Comparison of ENCODE assay signal across 11 mouse cellular contexts in genomic region chr6:91371912-91372585, GRCm38 (mm10). TPM values are rescaled to one million over a fixed set of nuclear protein-coding genes. Genes with fewer than 3 reads are reported as not detected.
A peak's percentile ranks its signal among the peaks of the same experiment; 100 is the strongest.
DNase-seq lines count a peak whose midpoint lies in the region; ATAC-seq and TF ChIP-seq lines count a peak whose summit lies in the region.
"Had no signal": no experiment of that assay in that cellular context is flagged by ENCODE, and none has a peak within 500 bp of the region (broad histone marks: within the 10 kb centered on the region; RNA-seq: fewer than 3 reads in every experiment).

No protein-coding gene starts in this region.

- no peak for ATAC-seq in liver, embryonic 12.5 days
- ATAC-seq in hindbrain, postnatal 0 days, result peak; percentile 19; the same call in 1 of the 2 replicates
- no peak for ATAC-seq in granulocyte monocyte progenitor cell, adult 5-6 weeks (replicated peaks; ENCODE audit: poor library complexity, severe bottlenecking)

- peaks cover 9% of the 10 kb centered on the region; the same call in 1 of the 2 replicates for H3K27me3 ChIP-seq in liver, embryonic 12.5 days (replicated peaks)
- H3K27me3 ChIP-seq in hindbrain, postnatal 0 days (ENCODE audit: insufficient read depth, low read length), result no peaks in the 10 kb centered on the region

- TF ChIP-seq CTCF in hindbrain, postnatal 0 days (IDR thresholded peaks at IDR 0.05; ENCODE audit: low read depth), result no peak

- H3K36me3 ChIP-seq in liver, embryonic 12.5 days, result no peaks in the 10 kb centered on the region
- H3K36me3 ChIP-seq in hindbrain, postnatal 0 days (ENCODE audit: insufficient read depth, low read length), result no peaks in the 10 kb centered on the region

- H3K27ac ChIP-seq in liver, embryonic 12.5 days, result no peak overlapping the region
- no peak overlapping the region for H3K27ac ChIP-seq in hindbrain, postnatal 0 days
- H3K27ac ChIP-seq: kidney, postnatal 0 days had no signal

- peak; percentile 67 for DNase-seq in cerebellum, adult 9-10 months
- DNase-seq in cerebellum, postnatal 14 days, result no peak
- peak; percentile 16 for DNase-seq in liver
- peak; percentile 25 for DNase-seq in NIH3T3 (ENCODE audit: low read depth)
- no peak for DNase-seq in hindbrain, postnatal 0 days (ENCODE audit: low spot score)
- no peak for DNase-seq in thymus, postnatal 36 days
- DNase-seq: cerebellum, adult 11 months had no signal

- no peaks in the 10 kb centered on the region for H3K9me3 ChIP-seq in liver, embryonic 12.5 days (replicated peaks)
- H3K9me3 ChIP-seq in hindbrain, postnatal 0 days (ENCODE audit: low read length), result no peaks in the 10 kb centered on the region

- H3K4me1 ChIP-seq in liver, embryonic 12.5 days, result no peaks in the 10 kb centered on the region
- H3K4me1 ChIP-seq in hindbrain, postnatal 0 days (ENCODE audit: insufficient read depth, low read length), result 0 out of 2 replicates have a peak, but pooled peaks cover 6% of the 10 kb centered on the region

- H3K4me2 ChIP-seq in liver, embryonic 12.5 days, result no peak overlapping the region
- H3K4me2 ChIP-seq in hindbrain, postnatal 0 days (ENCODE audit: low read depth, low read length), result no peak overlapping the region

- H3K9ac ChIP-seq in liver, embryonic 12.5 days, result no peak overlapping the region
- H3K9ac ChIP-seq in hindbrain, postnatal 0 days (replicated peaks; ENCODE audit: low read length), result no peak overlapping the region

- no peak overlapping the region for H3K4me3 ChIP-seq in liver, embryonic 12.5 days
- no peak overlapping the region for H3K4me3 ChIP-seq in hindbrain, postnatal 0 days (ENCODE audit: low read length)

RNA-seq across cellular contexts. Expression of gene Wnt7a, which starts 39.1 kb away (rescaled TPM):
- 0.04 TPM in 1 of 2 replicates, not detected in the other for polyA plus RNA-seq in liver, embryonic 12.5 days (2016; fragmentation: Nextera tagmentation; extraction: Ambion mirVana)
- 10.6 and 11.4 TPM in 2 replicates for total RNA-seq in hindbrain, postnatal 0 days (2014; rRNA removed)
- 5.8 and 6.2 TPM in 2 replicates for polyA plus RNA-seq in hindbrain, postnatal 0 days (2015; fragmentation: Nextera tagmentation; extraction: Ambion mirVana)
- total RNA-seq in granulocyte monocyte progenitor cell, adult 5-6 weeks (2014; fragmentation: Nextera tagmentation), result not detected in 2 replicates
- total RNA-seq in granulocyte monocyte progenitor cell, adult 5-6 weeks (2017), result not detected in 2 replicates
- polyA plus RNA-seq: heart, embryonic 14.5 days had no signal

Comparison
In these comparisons a context has a peak if more than half of its experiments do, and no peak if none do; other contexts are left out.
1. DNase-seq: peak in cerebellum, adult 9-10 months (single experiment), liver (single experiment) and NIH3T3 (single experiment); none in cerebellum, postnatal 14 days (0 of 2), hindbrain, postnatal 0 days (single experiment) and thymus, postnatal 36 days (0 of 2).
2. RNA of gene Wnt7a, which starts 39.1 kb away (total RNA-seq): 10.6 to 11.4 TPM in hindbrain, postnatal 0 days; not detected in granulocyte monocyte progenitor cell, adult 5-6 weeks; every median in the first group is over 10 times any median in the second.